Mouse (Mus musculus) G1E (cell line): ENCODE measurements around the gene Ly6g6c. TPM values are rescaled to one million over a fixed set of nuclear protein-coding genes. Genes with fewer than 3 reads are reported as not detected.

Source experiments
- ATAC-seq: 2 replicates; pipeline ENCODE4 v1.8.0; 2016; ENCODE audit warnings: mild to moderate bottlenecking; ENCODE audit not compliant: insufficient number of reproducible peaks, poor library complexity, low FRiP score, severe bottlenecking; ENCODE audit errors: extremely low read depth
- DNase-seq: peaks from one replicate; pipeline ENCODE4 v3.0.0; 2012; ENCODE audit warnings: low spot score
- H3K27me3 ChIP-seq: 2 replicates; pipeline ENCODE4 v1.6.1; 2012; ENCODE audit warnings: mild to moderate bottlenecking, low read length, inconsistent platforms; ENCODE audit not compliant: insufficient read depth
- H3K36me3 ChIP-seq: replicated peaks from 2 replicates; pipeline ENCODE3; 2012; ENCODE audit warnings: mild to moderate bottlenecking, inconsistent platforms
- H3K4me1 ChIP-seq: 2 replicates; pipeline ENCODE4 v1.6.1; 2012; ENCODE audit warnings: low read depth, low read length, inconsistent platforms, mixed read lengths; ENCODE audit not compliant: insufficient read depth
- H3K4me3 ChIP-seq: 2 replicates; pipeline ENCODE4 v1.5.1; 2012; ENCODE audit warnings: low read depth, mild to moderate bottlenecking, inconsistent platforms, low read length, moderate library complexity, mixed read lengths
- H3K9me3 ChIP-seq: replicated peaks from 2 replicates; pipeline ENCODE4 v1.6.1; 2012; ENCODE audit warnings: inconsistent platforms
- CTCF ChIP-seq: IDR thresholded peaks from 2 replicates; pipeline ENCODE4 v1.5.1; 2012; ENCODE audit warnings: low read depth, low read length, inconsistent platforms, mixed read lengths
- GATA1 ChIP-seq: IDR thresholded peaks from 2 replicates; pipeline ENCODE4 v1.6.1; 2012; ENCODE audit warnings: borderline replicate concordance, low read length, inconsistent platforms, mixed read lengths
- GATA2 ChIP-seq: IDR thresholded peaks from 2 replicates; pipeline ENCODE4 v1.6.1; 2012; ENCODE audit warnings: low read depth, low read length, inconsistent platforms, borderline replicate concordance
- POLR2AphosphoS5 ChIP-seq: IDR thresholded peaks from 2 replicates; pipeline ENCODE4 v1.6.1; 2012; ENCODE audit warnings: low read depth, low read length, inconsistent platforms; ENCODE audit not compliant: insufficient replicate concordance
- TAL1 ChIP-seq: conservative IDR thresholded peaks from 2 replicates; pipeline ENCODE4 v1.6.1; 2012; ENCODE audit warnings: low read depth, low read length, inconsistent platforms, mixed read lengths
- polyA plus RNA-seq: library from polyadenylated mRNA; stranded (reverse); fragments of >175 nt; gene quantifications from 2 replicates; pipeline ENCODE4 v1.2.3, GENCODE M21; 2012
- total RNA-seq, 2 experiments: library from RNA; stranded (forward) in 1 of 2; stranded (reverse) in 1 of 2; fragments of 200-1000 nt in 1 of 2; fragments of >200 nt in 1 of 2; fragmentation: Nextera tagmentation in 1 of 2; gene quantifications; 2 replicates each; pipeline ENCODE4 v1.2.3; 2014 to 2017

Gene Ly6g6c
- total and polyA plus RNA-seq, 3 experiments, result 0.16 TPM; not detected in 2

DNA sequence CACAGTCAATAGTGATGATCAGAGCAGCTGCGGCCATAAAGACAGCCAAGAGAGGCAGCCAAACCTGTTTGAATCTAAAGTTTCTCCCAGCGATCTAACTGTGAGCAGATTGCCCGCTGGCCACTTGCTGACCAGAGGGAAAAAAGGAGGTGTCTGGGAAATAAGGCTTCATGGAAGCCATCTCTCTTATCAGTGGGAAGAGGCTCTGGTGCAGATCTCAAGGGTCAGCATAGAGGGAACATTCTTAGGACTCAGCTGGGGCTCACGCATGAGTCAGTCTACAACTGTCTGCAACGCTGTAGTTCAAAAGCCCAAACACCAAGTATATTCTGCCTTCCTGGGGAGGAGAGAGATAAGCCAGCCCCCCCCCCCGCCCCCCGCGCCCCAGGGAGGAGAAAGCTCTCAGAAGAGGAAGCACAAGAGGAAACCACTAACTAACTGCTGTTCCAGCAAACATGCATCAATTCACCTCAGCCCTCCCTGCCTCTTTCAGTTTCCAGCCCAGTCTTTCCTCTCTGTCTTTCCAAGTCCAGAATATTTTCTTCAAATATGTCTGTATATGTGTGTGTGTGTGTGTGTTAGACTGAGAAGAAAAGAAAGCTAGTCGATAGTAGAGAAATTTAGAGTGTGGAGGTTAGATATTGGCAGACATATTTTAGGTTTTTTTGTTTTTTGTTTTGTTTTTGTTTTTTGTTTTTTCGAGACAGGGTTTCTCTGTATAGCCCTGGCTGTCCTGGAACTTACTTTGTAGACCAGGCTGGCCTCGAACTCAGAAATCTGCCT, 16.8 kb upstream of the Ly6g6c start:
- ATAC-seq (0 out of 2 replicates have a peak, but pooled peaks have one; percentile 2), DNase-seq (peak; percentile 71)
- Histone ChIP-seq H3K27me3 (no peaks in the 10 kb centered on the region), H3K4me1 (peaks cover 79% of the 10 kb centered on the region), H3K36me3 (peaks cover 31% of the 10 kb centered on the region), H3K9me3 (no peaks in the 10 kb centered on the region), H3K4me3 (peak overlapping the region; percentile 57; the same call in 1 of the 2 replicates)
- TF ChIP-seq POLR2AphosphoS5 (no peak), TAL1 (no peak), CTCF (no peak), GATA1 (no peak), GATA2 (no peak)

DNA sequence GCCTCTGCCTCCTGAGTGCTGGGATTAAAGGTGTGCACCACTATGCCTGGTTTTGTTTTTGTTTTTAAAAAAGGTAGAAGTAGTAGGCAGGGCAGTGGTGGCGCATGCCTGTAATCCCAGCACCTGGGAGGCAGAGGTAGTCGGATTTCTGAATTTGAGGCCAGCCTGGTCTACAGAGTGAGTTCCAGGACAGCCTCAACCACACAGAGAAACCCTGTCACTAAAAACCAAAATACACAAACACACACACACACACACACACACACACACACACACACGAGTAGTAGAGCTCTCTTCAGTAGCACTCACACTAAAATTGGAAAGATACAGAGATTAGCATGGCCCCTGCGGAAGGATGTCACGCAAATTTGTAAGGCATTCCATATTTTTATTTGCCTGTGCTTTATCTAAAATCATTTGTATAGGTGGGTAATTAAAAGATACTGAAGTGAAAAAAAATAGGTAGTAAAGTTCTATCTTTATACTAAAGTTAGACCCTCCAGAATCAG, 16.2 kb upstream of the Ly6g6c start:
- Histone ChIP-seq H3K9me3 (no peaks in the 10 kb centered on the region), H3K27me3 (no peaks in the 10 kb centered on the region), H3K36me3 (peaks cover 31% of the 10 kb centered on the region), H3K4me1 (peaks cover 77% of the 10 kb centered on the region), H3K4me3 (peak overlapping the region; percentile 81; the same call in 1 of the 2 replicates)
- TF ChIP-seq POLR2AphosphoS5 (no peak), GATA2 (no peak), TAL1 (no peak), CTCF (no peak), GATA1 (no peak)
- no peak for ATAC-seq
- no peak for DNase-seq

DNA sequence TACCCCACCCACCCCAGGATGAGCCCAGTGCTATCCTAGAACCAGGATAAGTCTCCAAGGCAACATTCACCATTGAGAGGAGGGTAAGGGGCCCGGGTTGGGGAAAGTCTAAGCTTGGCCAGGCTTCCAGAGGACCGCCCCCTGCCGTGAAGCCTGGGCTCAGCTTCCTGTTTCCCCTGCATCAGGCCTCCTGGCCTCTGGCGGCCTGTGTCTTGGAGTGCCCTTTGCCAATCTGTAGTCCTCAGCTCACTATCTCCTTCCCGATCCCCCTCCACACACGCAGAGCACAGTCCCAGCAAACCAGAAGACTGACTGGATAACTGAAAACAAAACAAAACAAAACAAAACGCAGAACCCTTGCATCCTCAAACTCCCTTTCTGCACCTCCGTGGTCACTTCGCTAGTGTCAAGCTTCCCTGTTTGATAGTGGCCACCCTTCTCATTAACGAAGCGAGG, 15.6 kb upstream of the Ly6g6c start, which contains the start of gene Clic1:
Clic1 (plus strand) TSS at position 406 of the 456 bp plus-strand sequence.
- Histone ChIP-seq H3K4me1 (peaks cover 76% of the 10 kb centered on the region), H3K27me3 (no peaks in the 10 kb centered on the region), H3K36me3 (peaks cover 34% of the 10 kb centered on the region), H3K9me3 (no peaks in the 10 kb centered on the region), H3K4me3 (peak within 1 kb of the TSS; percentile 81)
- ATAC-seq (peak; percentile 9; the same call in 1 of the 2 replicates), DNase-seq (peak; percentile 80)
- TF ChIP-seq GATA1 (no peak), TAL1 (no peak), GATA2 (no peak), POLR2AphosphoS5 (no peak), CTCF (no peak)

DNA sequence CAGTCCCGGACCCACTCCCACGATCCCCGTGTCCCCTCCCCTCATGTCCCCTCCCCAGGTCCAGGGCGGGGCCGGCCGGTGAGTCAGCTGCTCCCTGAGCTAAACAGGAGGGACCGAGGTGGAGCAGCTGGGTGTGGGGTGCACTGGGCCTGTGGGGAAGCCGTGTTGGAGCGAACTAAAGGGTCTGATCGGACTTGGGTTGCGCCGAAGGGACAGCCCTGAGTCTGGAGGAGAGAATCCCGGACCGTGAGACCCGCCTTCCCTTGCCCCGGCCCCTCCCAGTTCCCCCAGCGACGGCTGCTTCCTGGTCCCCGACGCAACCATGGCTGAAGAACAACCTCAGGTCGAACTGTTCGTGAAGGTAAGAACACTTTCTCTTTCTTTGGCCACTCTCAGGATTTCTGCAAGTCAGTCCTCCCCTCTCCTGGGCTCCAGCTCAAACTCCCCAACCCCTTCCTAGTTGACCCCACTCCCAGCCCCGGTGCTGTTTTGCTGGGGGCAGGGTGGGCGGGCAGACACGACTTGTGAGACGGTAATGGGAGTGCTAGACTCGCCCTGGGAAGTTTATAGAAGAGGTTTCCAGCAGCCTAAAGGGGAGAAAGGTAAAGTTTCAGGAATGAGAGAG, 14.9 kb upstream of the Ly6g6c start:
- H3K9me3 ChIP-seq, result no peaks in the 10 kb centered on the region
- no peak for TF ChIP-seq GATA2
- TF ChIP-seq POLR2AphosphoS5, result no peak
- TF ChIP-seq TAL1, result no peak
- no peak for TF ChIP-seq CTCF
- no peak for TF ChIP-seq GATA1
- peaks cover 39% of the 10 kb centered on the region for H3K36me3 ChIP-seq
- ATAC-seq (peak; percentile 4; the same call in 1 of the 2 replicates), DNase-seq (peak; percentile 62)
- H3K27me3 ChIP-seq, result no peaks in the 10 kb centered on the region
- peaks cover 74% of the 10 kb centered on the region for H3K4me1 ChIP-seq
- H3K4me3 ChIP-seq, result peak overlapping the region; percentile 81

DNA sequence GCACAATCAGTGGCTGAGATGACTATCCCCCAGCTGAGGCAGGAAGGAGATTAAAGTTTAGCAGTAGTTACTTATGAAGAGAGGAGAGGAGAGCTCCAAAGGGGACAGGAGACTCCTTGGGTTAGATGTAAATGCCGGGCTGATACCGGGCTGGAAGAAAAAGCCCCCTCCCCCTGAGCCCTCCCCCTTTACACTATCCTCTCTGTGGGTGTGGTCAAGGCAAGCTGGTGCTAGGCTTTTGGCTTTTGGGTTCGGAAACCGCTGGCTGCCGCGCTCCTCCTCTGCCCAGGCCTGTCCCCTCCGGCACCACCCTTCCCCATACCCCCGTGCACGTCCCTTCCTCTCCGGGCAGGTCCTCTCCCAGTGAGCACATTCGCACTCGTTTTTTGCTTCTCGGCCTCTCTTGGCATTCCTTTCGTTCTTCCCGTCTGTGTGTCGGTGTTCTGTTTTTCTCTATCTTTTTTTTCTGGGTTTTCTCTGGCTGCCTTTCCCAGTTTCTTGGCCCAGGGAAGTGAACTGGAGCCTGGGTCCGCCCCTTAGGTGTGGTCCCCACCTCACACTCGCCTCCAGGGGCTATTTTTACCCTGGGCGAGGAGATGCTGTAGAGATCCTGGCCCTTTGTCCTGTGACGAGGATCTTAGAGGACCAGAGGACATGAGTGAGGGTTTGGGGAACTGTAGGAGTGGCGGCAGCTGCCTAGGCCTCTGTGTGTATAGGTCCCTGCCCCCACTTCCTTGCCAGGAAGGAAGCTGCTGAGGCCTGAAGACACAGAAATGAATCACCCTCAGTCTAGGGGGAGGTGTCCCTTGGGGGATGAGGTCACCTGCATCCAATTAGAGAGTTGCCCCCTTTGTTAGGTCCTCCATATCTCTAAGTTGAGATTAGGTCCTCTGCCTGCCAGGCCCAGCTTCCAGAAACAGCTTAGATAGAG, 13.8 kb upstream of the Ly6g6c start:
- Histone ChIP-seq H3K27me3 (no peaks in the 10 kb centered on the region), H3K36me3 (peaks cover 51% of the 10 kb centered on the region), H3K4me1 (peaks cover 73% of the 10 kb centered on the region), H3K4me3 (peak overlapping the region; percentile 81), H3K9me3 (no peaks in the 10 kb centered on the region)
- DNase-seq (peak; percentile 93), ATAC-seq (peak; percentile 61)
- TF ChIP-seq TAL1, result no peak
- no peak for TF ChIP-seq GATA1

DNA sequence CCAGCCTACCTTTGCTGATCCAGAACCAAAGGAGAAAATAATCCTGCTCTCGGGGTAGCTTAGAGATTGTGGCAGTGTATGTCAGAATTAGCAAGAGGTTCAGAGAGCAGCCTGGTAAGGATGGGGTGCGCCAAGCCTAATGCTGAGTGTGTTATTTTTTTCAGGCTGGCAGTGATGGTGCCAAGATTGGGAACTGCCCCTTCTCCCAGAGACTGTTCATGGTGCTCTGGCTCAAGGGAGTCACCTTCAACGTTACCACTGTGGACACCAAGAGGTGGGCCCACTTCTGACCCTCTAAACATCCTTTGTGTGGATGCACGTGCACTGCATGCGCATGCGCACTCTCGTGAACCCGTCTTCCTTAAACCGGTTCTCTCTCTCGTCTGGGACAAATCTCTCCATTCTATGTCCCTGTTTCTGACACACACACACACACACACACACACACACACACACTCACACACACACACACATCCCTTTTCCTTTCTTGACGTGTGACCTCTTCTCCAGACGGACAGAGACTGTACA, 12.9 kb upstream of the Ly6g6c start:
- Histone ChIP-seq H3K9me3 (no peaks in the 10 kb centered on the region), H3K4me3 (peak overlapping the region; percentile 81), H3K4me1 (peaks cover 75% of the 10 kb centered on the region), H3K27me3 (no peaks in the 10 kb centered on the region), H3K36me3 (peaks cover 59% of the 10 kb centered on the region)
- no peak for ATAC-seq
- TF ChIP-seq CTCF, result no peak
- TF ChIP-seq TAL1, result no peak
- no peak for TF ChIP-seq POLR2AphosphoS5
- TF ChIP-seq GATA2, result no peak
- no peak for TF ChIP-seq GATA1
- no peak for DNase-seq
